Mouse (Mus musculus) spleen, embryonic (tissue): ENCODE measurements around the gene Tnfaip8l2.

Source experiments
- CTCF ChIA-PET: fragments of 350-600 bp; sonication (Branson Sonifier 250); formaldehyde crosslinking; loops from one replicate; lab custom pipeline; 2022; lab: Charles Lee

Tnfaip8l2 gene

GRCm38 (mm10) chr3:95141952-95142616 is at the start of gene Tnfaip8l2:
TSS of gene Tnfaip8l2 (minus strand) at chr3:95142360.
- CTCF ChIA-PET = interaction anchor here (0.6 to 0.8 kb wide), 3 partner anchors 13 to 483 kb away, joined by 3 to 6 read pairs (median 3); no protein-coding TSS in a partner anchor

- CTCF ChIA-PET = no interaction called here
These were observed 44.7 kb upstream of the Tnfaip8l2 start for GRCm38 (mm10) chr3:95186888-95187287.

GRCm38 (mm10) chr3:95186100-95186499 is 43.9 kb upstream of the Tnfaip8l2 start:
- CTCF ChIA-PET = no interaction called here

GRCm38 (mm10) chr3:95184796-95185577 is 42.8 kb upstream of the Tnfaip8l2 start:
- CTCF ChIA-PET = interaction anchor here (0.6 kb wide), 1 partner anchor 132 kb away, joined by 5 read pairs; no protein-coding TSS in a partner anchor

- CTCF ChIA-PET = no interaction called here
These were observed 39.7 kb upstream of the Tnfaip8l2 start for GRCm38 (mm10) chr3:95181841-95182240.

GRCm38 (mm10) chr3:95179890-95180289 is 37.7 kb upstream of the Tnfaip8l2 start:
- CTCF ChIA-PET = no interaction called here

- CTCF ChIA-PET = no interaction called here
These were observed 36.8 kb upstream of the Tnfaip8l2 start for GRCm38 (mm10) chr3:95178948-95179347.

GRCm38 (mm10) chr3:95177583-95177982 is 35.4 kb upstream of the Tnfaip8l2 start:
- CTCF ChIA-PET = interaction anchor here (0.8 kb wide), 1 partner anchor 91 kb away, joined by 25 read pairs; no protein-coding TSS in a partner anchor

GRCm38 (mm10) chr3:95176500-95176899 is 34.3 kb upstream of the Tnfaip8l2 start:
- CTCF ChIA-PET = no interaction called here

GRCm38 (mm10) chr3:95174011-95174592 is 31.9 kb upstream of the Tnfaip8l2 start:
- CTCF ChIA-PET = no interaction called here

GRCm38 (mm10) chr3:95173256-95173949 is 31.2 kb upstream of the Tnfaip8l2 start:
- CTCF ChIA-PET = interaction anchor here (0.6 kb wide), 2 partner anchors 18 to 32 kb away, joined by 3 read pairs; partner anchors contain the start of gene Tnfaip8l2

GRCm38 (mm10) chr3:95172526-95173255 is 30.5 kb upstream of the Tnfaip8l2 start:
- CTCF ChIA-PET = interaction anchor here (0.6 kb wide), 2 partner anchors 18 to 31 kb away, joined by 3 read pairs; partner anchors contain the start of gene Tnfaip8l2

GRCm38 (mm10) chr3:95171105-95171504 is 28.9 kb upstream of the Tnfaip8l2 start:
- CTCF ChIA-PET = no interaction called here

GRCm38 (mm10) chr3:95169996-95170395 is 27.8 kb upstream of the Tnfaip8l2 start:
- CTCF ChIA-PET = no interaction called here

- CTCF ChIA-PET = no interaction called here
These were observed 22.7 kb upstream of the Tnfaip8l2 start for GRCm38 (mm10) chr3:95164840-95165239.

- CTCF ChIA-PET = no interaction called here
These were observed 22.0 kb upstream of the Tnfaip8l2 start for GRCm38 (mm10) chr3:95164256-95164550.

GRCm38 (mm10) chr3:95163419-95164255 is 21.5 kb upstream of the Tnfaip8l2 start:
- CTCF ChIA-PET = no interaction called here

- CTCF ChIA-PET = no interaction called here
These were observed 20.1 kb upstream of the Tnfaip8l2 start for GRCm38 (mm10) chr3:95162345-95162628.

GRCm38 (mm10) chr3:95161618-95162344 is 19.6 kb upstream of the Tnfaip8l2 start:
- CTCF ChIA-PET = no interaction called here
